Mouse (Mus musculus) lung, embryonic 16.5 days (tissue): ENCODE measurements around the gene Galns. TPM values are rescaled to one million over a fixed set of nuclear protein-coding genes. Genes with fewer than 3 reads are reported as not detected.
"Not testable (repeated sequence)": the region's sequence is repeated elsewhere in the genome, so short reads cannot be mapped to it uniquely, and the experiment has no call there.

Experiments used
- ATAC-seq: fragments of 200-750 bp; cut with Nextera tagmentation; 2 replicates; pipeline ENCODE4 v1.8.0; 2017; ENCODE audit warnings: low read depth, mild to moderate bottlenecking, moderate library complexity
- H3K27ac ChIP-seq: fragments of 300-500 bp; sonication (generic); 2 replicates; pipeline ENCODE4 v1.5.1; 2014; ENCODE audit warnings: mild to moderate bottlenecking, control low read depth, low read length
- H3K27me3 ChIP-seq: fragments of 300-500 bp; sonication (generic); 2 replicates; pipeline ENCODE4 v1.6.1; 2014; ENCODE audit warnings: low read depth, low read length, mixed read lengths; ENCODE audit not compliant: control insufficient read depth, insufficient read depth
- H3K36me3 ChIP-seq: fragments of 300-500 bp; sonication (generic); 2 replicates; pipeline ENCODE4 v1.6.1; 2014; ENCODE audit warnings: low read length; ENCODE audit not compliant: control insufficient read depth, insufficient read depth
- H3K4me1 ChIP-seq: fragments of 300-500 bp; sonication (generic); replicated peaks from 2 replicates; pipeline ENCODE4 v1.6.1; 2014; ENCODE audit warnings: low read length, mixed read lengths; ENCODE audit not compliant: control insufficient read depth, insufficient read depth
- H3K4me2 ChIP-seq: fragments of 300-500 bp; sonication (generic); 2 replicates; pipeline ENCODE4 v1.6.1; 2014; ENCODE audit warnings: low read depth, low read length, control low read depth
- H3K4me3 ChIP-seq: fragments of 300-500 bp; sonication (generic); 2 replicates; pipeline ENCODE4 v1.5.1; 2014; ENCODE audit warnings: mild to moderate bottlenecking, low read length, control low read depth
- H3K9ac ChIP-seq: fragments of 300-500 bp; sonication (generic); 2 replicates; pipeline ENCODE4 v1.6.1; 2014; ENCODE audit warnings: low read length, control low read depth
- H3K9me3 ChIP-seq: fragments of 300-500 bp; sonication (generic); 2 replicates; pipeline ENCODE4 v1.6.1; 2016; ENCODE audit warnings: low read length; ENCODE audit not compliant: control insufficient read depth
- WGBS: fragments of 180-500 bp; shearing (Covaris S2); extraction: QIAGEN DNeasy Blood & Tissue Kit; methylation state at CpG from one replicate; pipeline ENCODE4 v1.1.7; 2014; 5-methylcytosine and 5-hydroxymethylcytosine counted together
- polyA plus RNA-seq: library from polyadenylated mRNA; unstranded; fragments of >200 nt; fragmentation: Nextera tagmentation; extraction: Ambion mirVana; gene quantifications from 2 replicates; pipeline ENCODE4 v1.2.1, GENCODE M21; 2015

The Galns gene
- polyA plus RNA-seq, 1 experiment from 2014 or later: 15.0 TPM

DNA sequence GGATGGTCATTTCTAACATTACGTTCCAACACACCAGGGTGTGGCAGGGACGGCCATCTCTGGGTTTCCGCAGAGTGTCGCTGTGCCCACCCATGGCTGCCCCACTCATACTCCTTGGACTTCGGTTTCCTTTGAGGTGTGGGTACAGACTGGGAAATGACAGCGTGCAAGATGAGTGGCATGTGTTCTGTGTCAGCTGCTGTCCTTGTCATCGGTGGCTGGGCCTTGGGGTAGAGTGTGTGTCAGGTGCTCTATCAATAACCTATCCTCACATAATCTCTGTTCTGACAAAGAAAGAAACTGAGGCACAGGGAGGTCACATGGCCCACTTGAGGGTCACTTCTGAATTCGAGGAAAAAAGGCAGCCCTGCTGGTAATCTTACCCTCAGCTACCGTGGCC is 26.0 kb upstream of the Galns start:
- ATAC-seq: no peak
- Histone ChIP-seq H3K36me3 (0 out of 2 replicates have a peak, but pooled peaks cover 4% of the 10 kb centered on the region), H3K9ac (no peak overlapping the region), H3K4me2 (no peak overlapping the region), H3K4me1 (peaks cover 30% of the 10 kb centered on the region), H3K27me3 (no peaks in the 10 kb centered on the region), H3K27ac (no peak overlapping the region), H3K9me3 (no peaks in the 10 kb centered on the region), H3K4me3 (no peak overlapping the region)
- WGBS: 78% methylated on average over 9 of the region's 9 CpGs

DNA sequence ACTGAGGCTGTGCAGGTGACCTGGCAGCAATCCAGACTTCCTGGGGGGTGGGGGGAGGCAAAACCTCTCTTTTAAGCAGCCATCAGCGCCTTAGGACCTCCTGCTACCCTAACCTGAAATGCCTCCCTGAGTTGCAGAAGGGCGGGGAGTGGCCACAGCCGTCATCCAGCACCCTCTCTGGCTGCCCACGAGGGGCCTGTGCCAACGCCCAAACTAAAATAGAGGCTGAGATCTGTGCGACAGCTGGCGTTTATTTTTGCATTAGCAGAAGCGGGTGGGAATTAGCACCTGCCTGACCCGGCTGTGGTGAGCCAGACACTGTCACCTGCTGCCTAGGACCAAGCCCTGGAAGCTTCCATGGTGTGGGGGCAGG is 25.5 kb upstream of the Galns start:
- no peak for ATAC-seq
- Histone ChIP-seq H3K27me3 (no peaks in the 10 kb centered on the region), H3K4me3 (no peak overlapping the region), H3K36me3 (0 out of 2 replicates have a peak, but pooled peaks cover 4% of the 10 kb centered on the region), H3K27ac (no peak overlapping the region), H3K9me3 (no peaks in the 10 kb centered on the region), H3K9ac (no peak overlapping the region), H3K4me1 (peaks cover 27% of the 10 kb centered on the region), H3K4me2 (no peak overlapping the region)
- 36% methylated on average over 9 of the region's 9 CpGs for WGBS

GRCm38 (mm10) chr8:122635878-122636802 is 24.9 kb upstream of the Galns start:
- no peak overlapping the region for H3K9ac ChIP-seq
- no peak overlapping the region for H3K27ac ChIP-seq
- H3K27me3 ChIP-seq: no peaks in the 10 kb centered on the region
- no peak overlapping the region for H3K4me3 ChIP-seq
- no peak overlapping the region for H3K4me2 ChIP-seq
- ATAC-seq: no peak
- H3K9me3 ChIP-seq: no peaks in the 10 kb centered on the region
- 40% methylated on average over 14 of the region's 14 CpGs for WGBS
- peaks cover 23% of the 10 kb centered on the region for H3K4me1 ChIP-seq
- H3K36me3 ChIP-seq: 0 out of 2 replicates have a peak, but pooled peaks cover 4% of the 10 kb centered on the region

DNA sequence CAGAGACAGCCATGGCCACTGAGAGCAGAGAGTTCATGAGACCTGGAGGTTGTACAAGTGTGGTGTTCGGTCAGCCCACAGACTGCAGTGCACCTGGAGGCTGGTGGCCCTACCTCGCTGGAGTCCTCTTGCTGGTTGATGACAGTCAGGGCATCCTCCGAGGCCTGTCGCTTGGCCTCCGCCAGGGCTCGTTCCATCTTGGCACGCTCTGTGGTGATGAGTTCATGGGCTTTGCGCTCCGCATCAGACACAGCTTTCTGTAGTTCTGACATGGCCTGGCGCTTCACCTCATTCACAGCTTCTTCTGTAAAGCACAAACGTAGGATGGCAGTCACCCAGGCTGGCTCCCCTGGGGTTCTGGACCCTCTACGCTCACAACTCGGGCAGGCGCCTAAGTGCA is 21.9 kb upstream of the Galns start:
- no peaks in the 10 kb centered on the region for H3K9me3 ChIP-seq
- H3K36me3 ChIP-seq: 0 out of 2 replicates have a peak, but pooled peaks cover 4% of the 10 kb centered on the region
- no peak overlapping the region for H3K4me3 ChIP-seq
- no peak overlapping the region for H3K27ac ChIP-seq
- peaks cover 3% of the 10 kb centered on the region; the same call in 1 of the 2 replicates for H3K4me1 ChIP-seq
- peaks cover 3% of the 10 kb centered on the region; the same call in 1 of the 2 replicates for H3K27me3 ChIP-seq
- no peak overlapping the region for H3K4me2 ChIP-seq
- no peak for ATAC-seq
- 87% methylated on average over 14 of the region's 14 CpGs for WGBS
- no peak overlapping the region for H3K9ac ChIP-seq

- H3K36me3 ChIP-seq, H3K4me3 ChIP-seq, H3K4me1 ChIP-seq, H3K9ac ChIP-seq, ATAC-seq, H3K9me3 ChIP-seq, H3K27me3 ChIP-seq, H3K27ac ChIP-seq, H3K4me2 ChIP-seq: not testable (repeated sequence)
- WGBS: 61% methylated on average over 3 of the region's 3 CpGs
Measured at GRCm38 (mm10) chr8:122632134-122632533, 20.9 kb upstream of the Galns start.

DNA sequence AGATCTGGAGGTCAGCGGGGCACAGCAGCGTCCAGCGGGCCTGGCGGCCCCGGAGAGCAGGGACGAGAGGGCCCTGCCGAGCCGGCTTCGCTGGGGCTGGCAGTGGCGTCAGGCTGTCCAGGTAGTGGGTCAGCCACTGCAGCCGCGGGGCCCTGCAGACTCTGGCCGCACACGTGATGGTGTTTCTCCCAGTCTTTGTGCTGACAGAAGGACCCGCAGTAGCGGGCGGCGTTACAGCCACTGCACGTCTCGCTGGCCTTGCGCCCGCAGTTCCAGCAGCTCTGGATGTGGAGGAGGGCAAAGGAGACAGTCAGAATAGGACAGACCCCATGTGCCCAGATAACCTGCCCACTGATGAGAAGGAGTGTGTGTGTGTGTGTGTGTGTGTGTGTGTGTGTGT is 19.4 kb upstream of the Galns start:
- peak; percentile 31; the same call in 1 of the 2 replicates for ATAC-seq
- peaks cover 3% of the 10 kb centered on the region; the same call in 1 of the 2 replicates for H3K27me3 ChIP-seq
- no peak overlapping the region for H3K9ac ChIP-seq
- 0 out of 2 replicates have a peak overlapping the region, but pooled peaks have one; percentile 8 for H3K4me3 ChIP-seq
- H3K9me3 ChIP-seq: no peaks in the 10 kb centered on the region
- 0 out of 2 replicates have a peak, but pooled peaks cover 4% of the 10 kb centered on the region for H3K36me3 ChIP-seq
- no peaks in the 10 kb centered on the region for H3K4me1 ChIP-seq
- WGBS: 54% methylated on average over 22 of the region's 22 CpGs
- H3K4me2 ChIP-seq: peak overlapping the region; percentile 27; the same call in 1 of the 2 replicates
- H3K27ac ChIP-seq: no peak overlapping the region

- Histone ChIP-seq H3K27me3 (peaks cover 3% of the 10 kb centered on the region; the same call in 1 of the 2 replicates), H3K4me1 (no peaks in the 10 kb centered on the region), H3K27ac (no peak overlapping the region), H3K9me3 (no peaks in the 10 kb centered on the region), H3K4me3 (no peak overlapping the region), H3K36me3 (0 out of 2 replicates have a peak, but pooled peaks cover 4% of the 10 kb centered on the region), H3K4me2 (no peak overlapping the region), H3K9ac (no peak overlapping the region)
- ATAC-seq: no peak
- WGBS: 48% methylated on average over 10 of the region's 10 CpGs
Measured at GRCm38 (mm10) chr8:122629388-122629787, 18.1 kb upstream of the Galns start.

DNA sequence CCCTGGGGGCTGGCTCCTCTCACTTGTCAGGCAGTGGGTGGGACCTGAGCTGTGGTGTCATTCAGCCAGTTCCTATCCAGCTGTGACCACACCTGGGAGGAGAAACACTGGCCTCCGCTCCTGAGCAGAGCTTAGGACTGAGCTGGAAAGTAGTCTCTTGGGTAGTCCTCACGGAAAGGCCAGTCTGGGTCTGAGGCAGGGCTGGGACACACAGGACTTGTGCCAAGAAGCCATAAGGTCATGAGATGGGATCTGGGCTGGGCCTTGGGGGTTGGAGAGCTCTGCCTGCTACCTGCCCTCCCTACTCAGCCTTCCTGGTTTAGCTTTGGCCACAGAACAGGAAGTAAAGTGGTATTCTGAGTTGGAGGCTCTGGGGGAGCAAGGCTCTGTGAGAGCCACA is 15.6 kb upstream of the Galns start:
- H3K4me2 ChIP-seq: no peak overlapping the region
- no peak overlapping the region for H3K9ac ChIP-seq
- H3K9me3 ChIP-seq: no peaks in the 10 kb centered on the region
- peaks cover 3% of the 10 kb centered on the region; the same call in 1 of the 2 replicates for H3K27me3 ChIP-seq
- H3K4me3 ChIP-seq: no peak overlapping the region
- no peaks in the 10 kb centered on the region for H3K36me3 ChIP-seq
- ATAC-seq: no peak
- no peak overlapping the region for H3K27ac ChIP-seq
- WGBS: 88% methylated on average over 2 of the region's 2 CpGs
- no peaks in the 10 kb centered on the region for H3K4me1 ChIP-seq

DNA sequence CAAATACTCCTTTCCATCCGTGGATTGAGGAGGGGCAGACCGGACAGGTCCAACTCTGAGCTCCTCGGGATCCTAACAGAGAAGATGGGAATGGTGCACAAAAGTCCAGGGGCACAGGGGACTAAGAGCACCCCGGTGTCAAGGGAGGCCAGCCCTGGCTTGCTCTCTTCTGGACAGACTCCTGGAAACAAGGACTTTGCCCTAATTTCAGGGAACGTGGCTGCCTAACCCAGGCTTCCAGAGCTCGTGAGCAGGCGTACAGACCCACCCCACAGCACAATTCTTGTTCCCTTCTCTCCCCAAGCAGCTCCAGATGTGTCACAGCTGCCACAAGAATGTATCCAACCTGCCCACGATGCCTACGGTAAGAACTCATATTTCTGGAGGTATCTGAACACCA is 14.5 kb upstream of the Galns start:
- no peaks in the 10 kb centered on the region for H3K9me3 ChIP-seq
- peaks cover 3% of the 10 kb centered on the region; the same call in 1 of the 2 replicates for H3K27me3 ChIP-seq
- WGBS: 65% methylated on average over 9 of the region's 9 CpGs
- H3K27ac ChIP-seq: no peak overlapping the region
- no peaks in the 10 kb centered on the region for H3K4me1 ChIP-seq
- H3K4me2 ChIP-seq: no peak overlapping the region
- no peak for ATAC-seq
- H3K4me3 ChIP-seq: no peak overlapping the region
- H3K36me3 ChIP-seq: no peaks in the 10 kb centered on the region
- no peak overlapping the region for H3K9ac ChIP-seq
